Mouse (Mus musculus): ENCODE data around the gene Rpa2.
"Not testable (repeated sequence)": the region's sequence is repeated elsewhere in the genome, so short reads cannot be mapped to it uniquely, and the experiment has no call there.

Rpa2 gene

GRCm38 (mm10) chr4:132763125-132763524 is 5.0 kb upstream of the Rpa2 start:
- DNase-seq, result not testable (repeated sequence)

GRCm38 (mm10) chr4:132771776-132772175 is 3.6 kb downstream of the Rpa2 start:
- no peak for DNase-seq

- no peak for DNase-seq
Measured at GRCm38 (mm10) chr4:132774905-132775304, 6.8 kb downstream of the Rpa2 start.

- DNase-seq, result peak; percentile 66
Measured at GRCm38 (mm10) chr4:132776764-132777163, 8.6 kb downstream of the Rpa2 start.

GRCm38 (mm10) chr4:132778562-132779201 is 10.6 kb downstream of the Rpa2 start:
- no peak for DNase-seq

- DNase-seq, result peak; percentile 56
Measured at GRCm38 (mm10) chr4:132780288-132780687, 12.2 kb downstream of the Rpa2 start.

GRCm38 (mm10) chr4:132783732-132784131 is 15.6 kb downstream of the Rpa2 start:
- no peak for DNase-seq

- DNase-seq, result no peak
Measured at GRCm38 (mm10) chr4:132785228-132785627, 17.1 kb downstream of the Rpa2 start.

- no peak for DNase-seq
Measured at GRCm38 (mm10) chr4:132789731-132790130, 21.6 kb downstream of the Rpa2 start.

GRCm38 (mm10) chr4:132793322-132794004 is 25.3 kb downstream of the Rpa2 start:
- not testable (repeated sequence) for DNase-seq

GRCm38 (mm10) chr4:132794028-132794427 is 25.9 kb downstream of the Rpa2 start:
- peak; percentile 44 for DNase-seq

GRCm38 (mm10) chr4:132794760-132795159 is 26.6 kb downstream of the Rpa2 start:
- DNase-seq, result no peak

GRCm38 (mm10) chr4:132795171-132795570 is 27.0 kb downstream of the Rpa2 start:
- DNase-seq, result no peak

- DNase-seq, result peak; percentile 60
Measured at GRCm38 (mm10) chr4:132796196-132796886, 28.2 kb downstream of the Rpa2 start, which contains the start of gene Themis2. Themis2 (minus strand) TSS chr4:132796387.

GRCm38 (mm10) chr4:132797461-132797860 is 29.3 kb downstream of the Rpa2 start:
- DNase-seq, result no peak

GRCm38 (mm10) chr4:132798028-132798427 is 29.9 kb downstream of the Rpa2 start:
- no peak for DNase-seq

GRCm38 (mm10) chr4:132798666-132799065 is 30.5 kb downstream of the Rpa2 start:
- DNase-seq, result not testable (repeated sequence)

GRCm38 (mm10) chr4:132799845-132800244 is 31.7 kb downstream of the Rpa2 start:
- DNase-seq, result no peak

GRCm38 (mm10) chr4:132801176-132802077 is 33.3 kb downstream of the Rpa2 start:
- no peak for DNase-seq

- DNase-seq, result no peak
Measured at GRCm38 (mm10) chr4:132802171-132802637, 34.1 kb downstream of the Rpa2 start.

GRCm38 (mm10) chr4:132803212-132803611 is 35.1 kb downstream of the Rpa2 start:
- DNase-seq, result no peak

GRCm38 (mm10) chr4:132803876-132804275 is 35.7 kb downstream of the Rpa2 start:
- no peak for DNase-seq

- DNase-seq, result peak; percentile 55
Measured at GRCm38 (mm10) chr4:132804331-132804730, 36.2 kb downstream of the Rpa2 start.

All from layer of hippocampus, adult 9-11 months (tissue).